Mouse (Mus musculus): ENCODE data around the gene Vmn1r165. TPM values are rescaled to one million over a fixed set of nuclear protein-coding genes. Genes with fewer than 3 reads are reported as not detected.
"Not testable (repeated sequence)": the region's sequence is repeated elsewhere in the genome, so short reads cannot be mapped to it uniquely, and the experiment has no call there.

Vmn1r165 gene
- not detected for total RNA-seq (2021)
- long read RNA-seq, experiment 1 = 0 reads
- long read RNA-seq, experiment 2 = 0 reads

- not testable (repeated sequence) for DNase-seq (ENCODE audit: low spot score in 2 of 2)
Observed at GRCm38 (mm10) chr7:23217032-23217431, at the start of gene Vmn1r165. Vmn1r165 (plus strand) TSS chr7:23217332.

GRCm38 (mm10) chr7:23251582-23251981, 34.5 kb downstream of the Vmn1r165 start, which contains the start of gene Vmn1r166:
Vmn1r166 (minus strand) TSS chr7:23251682.
- not testable (repeated sequence) for DNase-seq (ENCODE audit: low spot score in 2 of 2)

Other genes starting within 250 kb of the Vmn1r165 start
- not detected for gene Gm4214, start 232.7 kb upstream of the Vmn1r165 start, total RNA-seq (2021)
- not detected for gene Gm4216, start 197.4 kb upstream of the Vmn1r165 start, total RNA-seq (2021)
- not detected for gene Vmn1r163, start 161.8 kb upstream of the Vmn1r165 start, total RNA-seq (2021)
- gene Gm8720, start 149.9 kb upstream of the Vmn1r165 start, total RNA-seq (2021) = not detected
- gene Gm10662, start 72.9 kb upstream of the Vmn1r165 start, total RNA-seq (2021) = not detected
- not detected for gene Vmn1r166, start 34.4 kb downstream of the Vmn1r165 start, total RNA-seq (2021)
- gene Gm6902, start 61.6 kb downstream of the Vmn1r165 start, total RNA-seq (2021) = not detected
- gene Nlrp4e, start 83.9 kb downstream of the Vmn1r165 start, total RNA-seq (2021) = not detected
- under 1 TPM; 0.08 to 0.53 TPM for gene Nlrp5, start 168.6 kb downstream of the Vmn1r165 start, total RNA-seq (2021)

Data from adrenal gland, postnatal 4 days (tissue).